Mouse (Mus musculus): ENCODE data around the gene Usp36. TPM values are rescaled to one million over a fixed set of nuclear protein-coding genes. Genes with fewer than 3 reads are reported as not detected.
A peak's percentile ranks its signal among the peaks of the same experiment; 100 is the strongest.

The Usp36 gene
- polyA plus RNA-seq, 1 experiment from 2014 or later, result 19.9 TPM

GRCm38 (mm10) chr11:118298810-118299209 is 8.8 kb upstream of the Usp36 start:
- WGBS, result 69% methylated on average over 2 of the region's 2 CpGs
- Histone ChIP-seq H3K9me3 (ENCODE audit: low read depth, low read length) (no peaks in the 10 kb centered on the region), H3K4me2 (no peak overlapping the region), H3K36me3 (ENCODE audit: insufficient read depth) (peaks cover 16% of the 10 kb centered on the region; the same call in 1 of the 2 replicates), H3K27me3 (ENCODE audit: insufficient read depth, low read length) (no peaks in the 10 kb centered on the region), H3K9ac (no peak overlapping the region), H3K4me3 (ENCODE audit: low read depth, low read length) (no peak overlapping the region), H3K27ac (ENCODE audit: low read depth) (no peak overlapping the region), H3K4me1 (ENCODE audit: insufficient read depth) (no peaks in the 10 kb centered on the region)
- ATAC-seq (ENCODE audit: insufficient read depth) (no peak), DNase-seq (no peak)
- TF ChIP-seq CTCF (IDR thresholded peaks at IDR 0.05; ENCODE audit: low read depth), result no peak

- ATAC-seq (ENCODE audit: insufficient read depth) (no peak), DNase-seq (no peak)
- Histone ChIP-seq H3K4me1 (ENCODE audit: insufficient read depth) (no peaks in the 10 kb centered on the region), H3K36me3 (ENCODE audit: insufficient read depth) (peaks cover 7% of the 10 kb centered on the region; the same call in 1 of the 2 replicates), H3K27me3 (ENCODE audit: insufficient read depth, low read length) (no peaks in the 10 kb centered on the region), H3K4me2 (no peak overlapping the region), H3K4me3 (ENCODE audit: low read depth, low read length) (no peak overlapping the region), H3K9ac (no peak overlapping the region), H3K27ac (ENCODE audit: low read depth) (no peak overlapping the region), H3K9me3 (ENCODE audit: low read depth, low read length) (no peaks in the 10 kb centered on the region)
- peak; percentile 19; the same call in 1 of the 2 replicates for TF ChIP-seq CTCF (IDR thresholded peaks at IDR 0.05; ENCODE audit: low read depth)
- 77% methylated on average over 3 of the region's 3 CpGs for WGBS
Measured at GRCm38 (mm10) chr11:118297967-118298366, 7.9 kb upstream of the Usp36 start.

GRCm38 (mm10) chr11:118295026-118295425 is 5.0 kb upstream of the Usp36 start:
- TF ChIP-seq CTCF (IDR thresholded peaks at IDR 0.05; ENCODE audit: low read depth), result no peak
- WGBS, result 74% methylated on average over 2 of the region's 2 CpGs
- no peak overlapping the region for H3K4me2 ChIP-seq
- H3K27me3 ChIP-seq (ENCODE audit: insufficient read depth, low read length), result no peaks in the 10 kb centered on the region
- no peaks in the 10 kb centered on the region for H3K4me1 ChIP-seq (ENCODE audit: insufficient read depth)
- H3K4me3 ChIP-seq (ENCODE audit: low read depth, low read length), result no peak overlapping the region
- H3K27ac ChIP-seq (ENCODE audit: low read depth), result no peak overlapping the region
- no peak overlapping the region for H3K9ac ChIP-seq
- no peaks in the 10 kb centered on the region for H3K36me3 ChIP-seq (ENCODE audit: insufficient read depth)
- DNase-seq (no peak), ATAC-seq (ENCODE audit: insufficient read depth) (no peak)
- no peaks in the 10 kb centered on the region for H3K9me3 ChIP-seq (ENCODE audit: low read depth, low read length)

- Histone ChIP-seq H3K4me1 (ENCODE audit: insufficient read depth) (peaks cover 5% of the 10 kb centered on the region; the same call in 1 of the 2 replicates), H3K4me3 (ENCODE audit: low read depth, low read length) (no peak overlapping the region), H3K36me3 (ENCODE audit: insufficient read depth) (0 out of 2 replicates have a peak, but pooled peaks cover 3% of the 10 kb centered on the region), H3K27me3 (ENCODE audit: insufficient read depth, low read length) (no peaks in the 10 kb centered on the region), H3K27ac (ENCODE audit: low read depth) (no peak overlapping the region), H3K4me2 (no peak overlapping the region), H3K9me3 (ENCODE audit: low read depth, low read length) (no peaks in the 10 kb centered on the region), H3K9ac (no peak overlapping the region)
- WGBS, result 65% methylated on average over 6 of the region's 6 CpGs
- DNase-seq, result no peak
- no peak for ATAC-seq (ENCODE audit: insufficient read depth)
- TF ChIP-seq CTCF (IDR thresholded peaks at IDR 0.05; ENCODE audit: low read depth), result no peak
Measured at GRCm38 (mm10) chr11:118292671-118293070, 2.6 kb upstream of the Usp36 start.

- Histone ChIP-seq H3K9ac (peak overlapping the region; percentile 79), H3K27me3 (ENCODE audit: insufficient read depth, low read length) (no peaks in the 10 kb centered on the region), H3K36me3 (ENCODE audit: insufficient read depth) (peaks cover 34% of the 10 kb centered on the region), H3K4me2 (peak overlapping the region; percentile 90), H3K4me1 (ENCODE audit: insufficient read depth) (peaks cover 5% of the 10 kb centered on the region; the same call in 1 of the 2 replicates), H3K27ac (ENCODE audit: low read depth) (peak overlapping the region; percentile 56), H3K4me3 (ENCODE audit: low read depth, low read length) (peak overlapping the region; percentile 82), H3K9me3 (ENCODE audit: low read depth, low read length) (no peaks in the 10 kb centered on the region)
- TF ChIP-seq CTCF (IDR thresholded peaks at IDR 0.05; ENCODE audit: low read depth), result no peak
- WGBS, result under 1% methylated on average over 22 of the region's 22 CpGs
- DNase-seq (peak; percentile 41), ATAC-seq (ENCODE audit: insufficient read depth) (no peak)
Measured at GRCm38 (mm10) chr11:118289562-118289961, 482 bp downstream of the Usp36 start.

- H3K9me3 ChIP-seq (ENCODE audit: low read depth, low read length), result no peaks in the 10 kb centered on the region
- peaks cover 5% of the 10 kb centered on the region; the same call in 1 of the 2 replicates for H3K4me1 ChIP-seq (ENCODE audit: insufficient read depth)
- H3K4me3 ChIP-seq (ENCODE audit: low read depth, low read length), result peak overlapping the region; percentile 82
- DNase-seq (peak; percentile 52), ATAC-seq (ENCODE audit: insufficient read depth) (no peak)
- H3K27me3 ChIP-seq (ENCODE audit: insufficient read depth, low read length), result no peaks in the 10 kb centered on the region
- under 1% methylated on average over 16 of the region's 16 CpGs for WGBS
- peak overlapping the region; percentile 79 for H3K9ac ChIP-seq
- H3K4me2 ChIP-seq, result peak overlapping the region; percentile 90
- TF ChIP-seq CTCF (IDR thresholded peaks at IDR 0.05; ENCODE audit: low read depth), result no peak
- no peak overlapping the region for H3K27ac ChIP-seq (ENCODE audit: low read depth)
- peaks cover 39% of the 10 kb centered on the region for H3K36me3 ChIP-seq (ENCODE audit: insufficient read depth)
Measured at GRCm38 (mm10) chr11:118289037-118289511, 970 bp downstream of the Usp36 start.

GRCm38 (mm10) chr11:118287573-118287972 is 2.5 kb downstream of the Usp36 start:
- DNase-seq (no peak), ATAC-seq (ENCODE audit: insufficient read depth) (no peak)
- H3K9me3 ChIP-seq (ENCODE audit: low read depth, low read length), result no peaks in the 10 kb centered on the region
- no peak overlapping the region for H3K4me2 ChIP-seq
- 85% methylated on average over 9 of the region's 9 CpGs for WGBS
- H3K27ac ChIP-seq (ENCODE audit: low read depth), result no peak overlapping the region
- TF ChIP-seq CTCF (IDR thresholded peaks at IDR 0.05; ENCODE audit: low read depth), result no peak
- H3K27me3 ChIP-seq (ENCODE audit: insufficient read depth, low read length), result no peaks in the 10 kb centered on the region
- no peak overlapping the region for H3K9ac ChIP-seq
- H3K4me3 ChIP-seq (ENCODE audit: low read depth, low read length), result no peak overlapping the region
- peaks cover 5% of the 10 kb centered on the region; the same call in 1 of the 2 replicates for H3K4me1 ChIP-seq (ENCODE audit: insufficient read depth)
- H3K36me3 ChIP-seq (ENCODE audit: insufficient read depth), result peaks cover 53% of the 10 kb centered on the region

Data from lung, embryonic 14.5 days (tissue).